Mouse (Mus musculus) testis, adult 2 months (tissue): ENCODE data around the gene Spocd1.

Experiments
- CTCF ChIP-seq: fragments of 200-500 bp; IDR thresholded peaks from 2 replicates; pipeline ENCODE4 v1.5.1; 2012; ENCODE audit warnings: low read depth, mild to moderate bottlenecking, inconsistent platforms, low read length, moderate library complexity; ENCODE audit not compliant: control insufficient read depth, insufficient read depth, insufficient replicate concordance
- POLR2A ChIP-seq: fragments of 200-500 bp; IDR thresholded peaks from 2 replicates; pipeline ENCODE4 v1.6.1; 2012; ENCODE audit warnings: low read depth, mild to moderate bottlenecking, inconsistent platforms, low read length, moderate library complexity; ENCODE audit not compliant: control insufficient read depth

- TF ChIP-seq POLR2A (no peak), CTCF (no peak)
Measured at GRCm38 (mm10) chr4:129918464-129918863, 10.6 kb upstream of the Spocd1 start.
